Mouse (Mus musculus): ENCODE results near the gene Vmn1r215. TPM values are rescaled to one million over a fixed set of nuclear protein-coding genes. Genes with fewer than 3 reads are reported as not detected.
"Not testable (repeated sequence)": the region's sequence is repeated elsewhere in the genome, so short reads cannot be mapped to it uniquely, and the experiment has no call there.

Vmn1r215 gene
- not detected in 2 replicates for polyA plus RNA-seq (2015; fragmentation: Nextera tagmentation; extraction: Ambion mirVana)

DNA sequence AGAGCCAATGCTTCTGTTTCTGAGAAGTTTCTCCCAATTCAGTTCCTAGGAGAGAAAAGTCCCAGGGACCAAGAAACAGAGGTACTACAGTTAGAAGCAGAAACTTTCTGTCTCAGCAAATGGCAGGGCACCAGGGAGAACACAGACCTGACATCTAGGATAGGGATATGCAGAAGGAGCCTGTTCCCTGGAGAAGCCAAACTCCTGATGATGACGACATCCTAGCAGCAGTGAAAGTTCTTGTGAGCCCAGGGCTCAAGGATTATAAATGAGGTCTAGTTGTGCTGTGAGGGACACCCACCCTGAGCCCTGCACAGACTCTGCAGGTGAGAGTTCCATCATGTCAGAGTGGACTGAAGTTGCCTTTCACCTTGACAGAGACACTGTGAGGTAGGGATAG is at the start of gene Vmn1r215:
Vmn1r215 (plus strand) TSS at position 301 of the 400 bp plus-strand sequence.
- DNase-seq (ENCODE audit: low spot score), result no peak

- no peak for DNase-seq (ENCODE audit: low spot score)
Observed at GRCm38 (mm10) chr13:23018158-23018557, 49.7 kb upstream of the Vmn1r215 start.

DNA sequence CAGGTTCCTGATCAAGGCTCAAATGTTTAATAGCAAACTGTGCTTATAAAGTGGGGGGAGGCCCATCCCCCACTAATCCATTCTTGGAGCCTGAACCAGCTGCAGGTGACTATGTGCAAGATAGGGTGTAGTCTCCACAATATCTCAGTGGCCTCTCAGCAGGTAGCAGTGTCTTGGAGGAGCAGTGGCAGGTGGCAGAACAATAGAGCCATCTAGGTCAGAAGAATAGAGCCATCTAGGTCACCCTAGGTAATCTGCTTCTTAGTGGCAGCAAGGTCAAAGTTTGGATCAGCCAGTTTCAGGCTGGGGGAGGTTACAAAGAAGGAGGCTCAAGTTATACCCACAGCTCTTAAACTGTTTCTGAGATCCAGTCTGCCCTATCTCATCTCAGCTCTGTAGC is 43.0 kb upstream of the Vmn1r215 start:
- DNase-seq (ENCODE audit: low spot score), result no peak

GRCm38 (mm10) chr13:23030118-23030517 is 37.7 kb upstream of the Vmn1r215 start, which contains the start of gene Vmn1r214:
TSS of gene Vmn1r214 (plus strand) at chr13:23030418.
- no peak for DNase-seq (ENCODE audit: low spot score)

GRCm38 (mm10) chr13:23057778-23058177 is 10.0 kb upstream of the Vmn1r215 start:
- DNase-seq (ENCODE audit: low spot score), result no peak

DNA sequence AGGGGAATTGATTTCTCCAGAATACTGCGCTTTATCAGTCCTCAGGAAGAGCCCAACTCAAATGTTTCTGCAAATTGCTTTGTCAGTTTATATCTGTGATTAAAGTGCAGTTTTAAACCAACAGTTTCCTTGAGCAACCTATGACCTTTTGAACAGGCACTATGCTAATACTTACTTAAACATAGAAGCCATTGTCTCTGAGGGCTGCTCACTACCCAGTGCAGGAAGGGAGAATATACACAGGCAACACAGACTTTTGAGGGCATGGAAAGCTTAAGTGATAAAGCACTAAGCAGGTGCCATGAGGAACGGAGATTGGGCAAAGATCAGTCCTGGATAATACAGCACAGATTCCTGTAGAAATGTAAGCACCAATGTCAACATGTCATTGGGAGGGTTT is 1.5 kb downstream of the Vmn1r215 start:
- DNase-seq (ENCODE audit: low spot score), result no peak

GRCm38 (mm10) chr13:23094386-23094785 is 26.6 kb downstream of the Vmn1r215 start:
- DNase-seq (ENCODE audit: low spot score), result no peak

DNA sequence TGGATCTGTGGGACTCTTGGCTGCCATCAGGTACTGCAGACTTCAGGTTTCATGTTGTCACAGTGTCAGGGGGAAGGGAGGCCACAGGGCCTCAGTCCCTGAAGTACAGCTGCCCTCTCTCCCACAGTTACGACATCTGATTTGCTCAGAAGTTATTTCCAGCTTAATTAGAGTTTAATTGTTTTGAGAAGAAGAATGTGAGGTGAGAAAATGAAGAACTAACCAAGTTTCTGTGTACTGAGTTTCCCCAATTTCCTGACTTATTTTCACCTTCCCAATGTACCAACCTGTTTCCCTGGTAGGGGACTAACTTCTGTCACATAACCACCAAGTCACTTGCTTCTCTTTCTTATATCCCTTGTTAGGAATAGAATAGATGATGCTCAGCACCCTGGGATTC is 50.3 kb downstream of the Vmn1r215 start, which contains the start of gene Vmn1r217:
Vmn1r217 (minus strand) TSS at position 101 of the 400 bp plus-strand sequence.
- not testable (repeated sequence) for DNase-seq (ENCODE audit: low spot score)

DNA sequence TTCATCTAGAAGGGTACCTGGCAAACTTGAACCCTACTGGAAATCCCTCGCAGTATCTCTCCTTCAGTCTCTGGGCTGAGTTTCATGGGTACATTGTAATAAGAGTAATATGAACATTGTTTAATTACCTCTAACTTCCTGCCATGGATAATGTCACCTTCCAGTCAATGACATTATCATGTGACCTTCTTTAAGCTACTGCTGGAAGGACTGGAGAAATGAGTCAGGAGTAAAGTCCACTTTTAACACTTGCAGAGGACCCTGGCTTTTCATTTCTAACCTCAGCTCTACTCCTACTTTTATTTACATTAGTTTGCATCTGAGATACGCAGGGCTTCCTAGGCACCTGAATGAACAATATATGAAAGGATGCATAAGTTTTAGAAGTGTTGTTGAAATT is 52.8 kb downstream of the Vmn1r215 start:
- no peak for DNase-seq (ENCODE audit: low spot score)

Other genes starting within 250 kb of the Vmn1r215 start
- gene Vmn1r210, start 236.7 kb upstream of the Vmn1r215 start, polyA plus RNA-seq (2015; fragmentation: Nextera tagmentation; extraction: Ambion mirVana), result not detected in 2 replicates
- not detected in 2 replicates for gene Vmn1r211, start 210.5 kb upstream of the Vmn1r215 start, polyA plus RNA-seq (2015; fragmentation: Nextera tagmentation; extraction: Ambion mirVana)
- not detected in 2 replicates for gene Vmn1r212, start 183.8 kb upstream of the Vmn1r215 start, polyA plus RNA-seq (2015; fragmentation: Nextera tagmentation; extraction: Ambion mirVana)
- gene Vmn1r213, start 60.4 kb upstream of the Vmn1r215 start, polyA plus RNA-seq (2015; fragmentation: Nextera tagmentation; extraction: Ambion mirVana), result not detected in 2 replicates
- not detected in 2 replicates for gene Vmn1r214, start 37.6 kb upstream of the Vmn1r215 start, polyA plus RNA-seq (2015; fragmentation: Nextera tagmentation; extraction: Ambion mirVana)
- not detected in 2 replicates for gene Vmn1r217, start 50.2 kb downstream of the Vmn1r215 start, polyA plus RNA-seq (2015; fragmentation: Nextera tagmentation; extraction: Ambion mirVana)
- not detected in 2 replicates for gene Vmn1r218, start 65.1 kb downstream of the Vmn1r215 start, polyA plus RNA-seq (2015; fragmentation: Nextera tagmentation; extraction: Ambion mirVana)
- not detected in 2 replicates for gene Vmn1r219, start 91.3 kb downstream of the Vmn1r215 start, polyA plus RNA-seq (2015; fragmentation: Nextera tagmentation; extraction: Ambion mirVana)
- not detected in 2 replicates for gene Vmn1r220, start 120.0 kb downstream of the Vmn1r215 start, polyA plus RNA-seq (2015; fragmentation: Nextera tagmentation; extraction: Ambion mirVana)
- not detected in 2 replicates for gene Vmn1r221, start 146.1 kb downstream of the Vmn1r215 start, polyA plus RNA-seq (2015; fragmentation: Nextera tagmentation; extraction: Ambion mirVana)
- gene Vmn1r222, start 167.9 kb downstream of the Vmn1r215 start, polyA plus RNA-seq (2015; fragmentation: Nextera tagmentation; extraction: Ambion mirVana), result not detected in 2 replicates
- not detected in 2 replicates for gene Vmn1r223, start 179.1 kb downstream of the Vmn1r215 start, polyA plus RNA-seq (2015; fragmentation: Nextera tagmentation; extraction: Ambion mirVana)